Mouse (Mus musculus) common myeloid progenitor, adult 5-6 weeks (primary cell): ENCODE measurements at regions not wholly inside any gene's neighbourhood (a gene's known extent, or its start where the extent isn't known, plus 50 kb on each side); places are given as distances from the start of the nearest gene placed in this dataset.

Source experiments
- ATAC-seq: replicated peaks from 2 replicates; pipeline ENCODE4 v1.8.0; 2016; ENCODE audit warnings: low read depth, mild to moderate bottlenecking, moderate TSS enrichment, inconsistent platforms; ENCODE audit not compliant: poor library complexity, severe bottlenecking

GRCm38 (mm10) chr17:4636796-4637353 is 357.3 kb upstream of the Arid1b start:
- no peak for ATAC-seq

GRCm38 (mm10) chr17:4639531-4639930 is 354.6 kb upstream of the Arid1b start:
- ATAC-seq, result no peak

- no peak for ATAC-seq
These were observed 353.6 kb upstream of the Arid1b start for GRCm38 (mm10) chr17:4640555-4640954.

DNA sequence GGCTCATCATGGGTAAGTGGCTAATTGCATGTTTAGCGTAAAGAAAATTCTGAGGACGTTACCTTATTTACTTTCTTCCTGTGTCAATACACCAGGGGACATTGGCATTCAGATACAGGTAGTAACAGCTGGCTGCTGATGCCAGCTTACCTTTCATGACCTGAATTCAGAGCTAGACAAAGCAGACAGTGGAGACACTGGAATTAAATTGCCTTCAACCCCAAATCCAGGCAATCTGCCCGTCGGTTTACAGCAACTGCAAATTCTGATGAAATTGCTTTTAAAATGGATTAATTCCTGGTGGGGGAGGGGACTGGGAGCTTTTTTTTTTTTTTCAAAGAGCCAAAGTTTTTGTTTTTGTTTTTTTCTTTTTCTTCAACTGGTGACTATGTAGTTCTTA is 353.0 kb upstream of the Arid1b start:
- ATAC-seq, result no peak

DNA sequence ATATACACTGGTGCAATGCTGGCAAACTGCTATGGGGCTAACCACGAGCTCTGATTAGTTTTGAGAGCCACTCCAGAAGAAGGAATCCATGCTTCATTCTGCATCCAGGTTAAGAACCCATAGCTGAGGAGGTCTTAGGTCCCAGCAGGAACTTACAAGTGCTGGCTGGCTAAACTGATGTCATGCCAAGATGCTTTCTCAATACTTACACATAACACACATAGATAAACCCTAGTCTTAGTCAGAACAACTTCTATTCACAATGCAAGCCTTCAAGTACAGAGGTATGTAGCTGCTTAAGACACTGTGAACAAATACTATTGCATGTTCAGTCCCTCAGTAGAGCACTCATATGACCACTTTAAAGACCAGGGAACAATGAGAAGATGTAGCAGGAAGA is 352.1 kb upstream of the Arid1b start:
- ATAC-seq, result no peak

GRCm38 (mm10) chr17:4643343-4643742 is 350.8 kb upstream of the Arid1b start:
- no peak for ATAC-seq

GRCm38 (mm10) chr17:4648603-4649002 is 345.5 kb upstream of the Arid1b start:
- ATAC-seq, result no peak

- no peak for ATAC-seq
These were observed 339.9 kb upstream of the Arid1b start for GRCm38 (mm10) chr17:4654221-4654620.

DNA sequence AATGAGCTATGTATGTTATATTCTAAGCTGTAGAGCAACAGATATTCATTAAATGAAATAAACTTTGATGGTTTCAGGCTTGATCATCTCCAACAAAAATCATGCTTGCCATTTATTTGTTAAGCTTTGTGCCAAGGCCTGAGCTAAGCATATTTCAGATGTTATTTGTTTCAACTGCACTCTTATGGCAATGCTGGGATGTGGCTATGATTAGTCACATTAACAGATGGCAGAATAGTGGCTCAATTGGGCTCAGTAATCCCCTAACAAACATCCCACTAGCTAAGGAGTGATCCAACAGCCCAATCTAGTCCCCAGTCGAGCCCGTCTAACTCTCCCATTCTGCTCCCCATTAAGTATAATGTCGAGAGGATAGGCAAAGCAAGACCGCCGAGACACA is 332.1 kb upstream of the Arid1b start:
- ATAC-seq, result no peak

DNA sequence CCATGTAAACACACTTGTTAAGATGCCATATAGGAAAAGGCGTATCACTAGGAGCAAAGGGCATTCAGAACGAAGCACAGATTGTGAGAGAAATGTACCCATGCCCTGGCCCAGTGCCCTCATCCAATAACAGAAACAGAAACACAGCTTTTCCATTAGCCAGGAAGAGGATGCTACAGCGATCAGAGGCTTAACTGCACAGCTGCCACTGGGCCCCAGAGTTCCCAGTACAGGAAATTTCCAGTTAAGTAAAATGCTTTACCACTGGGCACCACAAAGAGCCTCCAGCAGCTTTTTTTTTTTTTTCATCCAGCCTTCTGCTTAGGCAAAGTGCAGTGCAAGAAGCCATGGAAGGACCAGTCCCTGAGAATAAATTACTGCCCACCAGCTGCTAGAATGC is 325.6 kb upstream of the Arid1b start:
- no peak for ATAC-seq

- no peak for ATAC-seq
These were observed 320.9 kb upstream of the Arid1b start for GRCm38 (mm10) chr17:4673271-4673670.

GRCm38 (mm10) chr17:4706421-4706820 is 287.7 kb upstream of the Arid1b start:
- ATAC-seq, result no peak

DNA sequence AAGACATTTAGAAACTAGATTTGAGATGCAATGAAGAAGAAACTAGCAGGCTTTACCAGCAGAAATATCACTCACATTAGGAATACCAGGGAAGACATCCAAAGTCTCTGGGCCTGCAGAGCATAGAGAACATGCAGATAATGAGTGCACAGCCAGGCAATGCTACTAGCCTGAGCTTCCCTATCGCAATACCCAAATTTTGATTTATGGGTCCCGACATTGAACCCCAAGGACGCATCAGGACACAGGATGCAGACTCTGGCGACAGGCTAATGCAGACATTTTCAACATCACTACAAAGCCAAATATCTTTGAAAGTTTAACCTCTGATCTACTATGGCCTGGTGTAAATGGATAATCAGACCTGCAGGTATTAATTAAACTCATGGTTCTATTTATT is 273.1 kb upstream of the Arid1b start:
- no peak for ATAC-seq

DNA sequence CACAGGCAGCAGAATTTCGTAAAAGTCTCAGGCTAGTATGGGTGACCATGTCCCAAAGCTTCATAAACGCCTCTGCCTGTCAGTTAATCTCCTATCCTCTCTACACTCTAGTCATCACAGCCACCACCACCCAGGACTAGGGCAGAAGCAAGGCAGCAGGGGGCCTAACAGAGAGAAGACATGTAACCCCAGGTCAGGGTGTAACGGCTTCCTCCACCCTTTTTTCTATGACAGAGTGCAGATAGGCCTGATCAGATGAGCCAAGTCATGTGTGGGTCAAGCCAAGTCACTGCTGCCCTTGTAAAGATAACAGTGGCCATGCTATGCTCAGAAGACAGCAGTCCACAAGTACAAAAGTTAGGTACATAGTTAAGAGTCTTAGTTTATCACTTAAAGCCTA is 270.1 kb upstream of the Arid1b start:
- 0 out of 2 replicates have a peak, but pooled peaks have one; percentile 18 for ATAC-seq

DNA sequence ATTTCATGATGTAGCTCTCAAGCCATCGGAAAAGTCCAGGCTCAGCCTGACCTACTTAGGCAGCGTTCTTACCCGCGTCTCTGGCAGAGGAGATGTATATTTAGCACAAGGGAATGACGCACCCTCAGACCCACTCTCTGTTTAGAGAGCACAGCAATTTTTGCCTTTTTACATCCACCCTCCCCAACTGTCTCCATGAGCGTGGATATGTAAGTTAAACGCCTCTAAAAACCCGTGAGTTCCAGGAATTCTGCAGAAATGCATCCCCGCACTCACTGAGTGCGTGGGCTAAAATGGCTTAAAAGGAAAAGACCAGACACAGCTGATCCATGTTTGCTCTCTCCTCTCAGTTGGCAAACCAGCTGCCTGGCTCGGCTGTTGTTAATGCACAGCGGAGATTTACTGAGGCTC is 267.8 kb upstream of the Arid1b start:
- ATAC-seq, result no peak

GRCm38 (mm10) chr17:4734412-4734881 is 259.7 kb upstream of the Arid1b start:
- ATAC-seq, result no peak

DNA sequence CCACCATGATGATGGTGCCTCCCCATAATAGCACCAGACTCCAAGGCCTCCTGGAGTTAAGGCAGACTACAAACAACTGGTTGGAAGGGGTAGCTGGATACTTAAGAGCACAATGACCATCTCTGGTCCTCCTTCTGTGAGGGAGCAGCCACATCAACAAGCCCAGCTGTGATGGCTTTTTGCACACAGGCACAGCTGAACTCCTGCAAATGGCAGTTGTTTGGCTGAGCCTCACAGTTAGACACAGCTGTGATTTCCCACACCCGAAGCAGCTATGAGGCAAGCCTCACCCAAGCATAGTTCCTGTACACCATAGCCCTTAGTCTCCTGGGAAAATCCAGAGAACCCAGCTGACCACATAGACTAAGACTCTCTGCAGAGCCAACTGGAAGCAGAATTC is 258.9 kb upstream of the Arid1b start:
- no peak for ATAC-seq

DNA sequence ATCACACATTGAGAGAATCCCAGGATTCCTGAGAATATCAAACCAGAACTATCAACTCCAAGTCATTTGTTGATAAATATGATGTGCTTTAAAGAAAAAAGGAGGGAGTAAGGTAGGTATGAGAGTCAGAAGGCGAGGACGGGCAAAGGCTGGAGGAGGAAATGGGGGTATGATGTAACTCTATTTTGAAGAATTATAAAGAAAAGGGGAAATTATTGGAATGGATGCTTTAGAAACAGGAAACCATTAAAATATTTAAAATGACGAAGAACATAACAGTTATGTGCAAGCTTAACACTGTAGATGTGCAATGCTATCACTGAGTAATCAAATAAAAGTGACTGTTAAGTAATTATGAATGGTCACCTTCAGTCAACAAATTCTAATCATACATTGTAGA is 257.4 kb upstream of the Arid1b start:
- ATAC-seq, result no peak

- ATAC-seq, result no peak
These were observed 255.2 kb upstream of the Arid1b start for GRCm38 (mm10) chr17:4738717-4739485.

GRCm38 (mm10) chr17:4740784-4741183 is 253.3 kb upstream of the Arid1b start:
- no peak for ATAC-seq

DNA sequence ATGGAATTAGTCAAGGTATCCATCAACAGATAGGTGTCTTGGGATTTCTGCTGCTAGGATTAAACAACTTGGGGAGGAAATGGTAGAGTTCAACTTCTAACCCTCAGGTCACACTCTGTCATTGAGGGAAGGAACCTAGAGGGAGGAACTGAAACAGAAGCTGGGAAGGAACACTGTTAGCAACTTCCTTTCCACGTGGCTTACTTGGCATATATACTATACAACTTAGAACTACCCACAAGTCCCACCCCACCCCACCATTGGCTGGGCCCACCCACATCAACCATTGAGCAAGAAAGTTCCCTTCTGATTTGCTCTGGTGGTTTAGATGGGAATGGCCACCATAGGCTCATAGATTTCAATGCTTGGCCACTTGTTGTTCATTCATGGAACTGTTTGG is 251.8 kb upstream of the Arid1b start:
- ATAC-seq, result peak; percentile 75

DNA sequence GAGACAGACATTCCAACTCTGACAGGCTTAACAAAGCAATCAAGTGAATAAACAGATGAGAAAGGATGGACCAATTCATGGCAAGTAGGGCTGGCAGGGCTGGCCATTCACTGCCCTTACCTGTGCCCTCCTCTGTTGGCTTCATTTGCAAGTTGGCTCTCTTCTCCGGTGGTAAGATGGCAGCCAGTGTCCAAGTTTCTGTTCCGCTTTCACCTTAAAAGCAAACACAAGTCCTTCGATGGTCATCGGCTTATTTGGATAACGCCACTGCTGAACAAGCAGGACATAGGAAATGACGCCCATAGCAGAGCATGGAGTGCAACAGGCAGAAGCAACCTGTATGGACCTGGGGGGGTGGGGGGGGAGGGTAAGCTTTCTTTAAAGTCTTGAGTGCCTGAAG is 231.2 kb upstream of the Arid1b start:
- no peak for ATAC-seq
